Mouse (Mus musculus) gastrocnemius, adult 2 months (tissue): Measurements from ENCODE around the gene Gtpbp10. TPM values are rescaled to one million over a fixed set of nuclear protein-coding genes. Genes with fewer than 3 reads are reported as not detected.

Experiments used
- DNase-seq: peaks from one replicate; pipeline ENCODE4 v3.0.0; 2022
- H3K27ac ChIP-seq: fragments of 200-600 bp; 2 replicates; pipeline ENCODE4 v1.8.1; 2022; ENCODE audit warnings: mild to moderate bottlenecking
- H3K4me3 ChIP-seq: fragments of 200-600 bp; 2 replicates; pipeline ENCODE4 v1.8.1; 2022; ENCODE audit warnings: mild to moderate bottlenecking, moderate library complexity
- CTCF ChIP-seq: fragments of 200-600 bp; IDR thresholded peaks from 2 replicates; pipeline ENCODE4 v1.8.1; 2022; ENCODE audit warnings: antibody characterized with exemption, mild to moderate bottlenecking, moderate library complexity
- intact Hi-C: fragments of 180-260 bp; cut with DNase I; formaldehyde crosslinking; loops from one replicate; pipeline ENCODE4 v1.15.1; 2025
- total RNA-seq, 2 experiments: library from RNA; stranded (reverse); gene quantifications; 2 replicates each; pipeline ENCODE4 v1.2.3; 2021

The Gtpbp10 gene
- total RNA-seq, 2 experiments from 2014 or later = 7.0 to 8.5 TPM

DNA sequence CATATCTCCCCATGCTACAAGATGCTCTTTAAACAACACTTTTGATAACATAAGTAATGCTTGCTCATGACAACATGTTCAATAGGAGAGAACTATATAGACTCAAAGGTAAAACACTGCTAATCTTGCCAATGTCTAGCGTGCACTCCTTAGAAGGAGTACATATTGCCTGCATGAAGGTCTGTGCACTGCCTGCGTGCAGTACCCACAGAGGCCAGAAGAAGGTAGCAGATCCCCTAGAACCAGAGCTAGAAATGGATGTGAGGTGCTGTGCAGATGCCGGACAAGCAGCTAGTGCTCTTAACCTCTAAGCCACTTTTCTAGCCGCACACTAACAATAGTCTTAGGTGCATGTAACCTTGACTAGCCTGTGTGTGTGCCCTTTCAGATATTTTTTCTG, 67.2 kb downstream of the Gtpbp10 start:
- no peak for TF ChIP-seq CTCF
- intact Hi-C loops = no loop called here
- no peak overlapping the region for H3K4me3 ChIP-seq
- DNase-seq = no peak
- no peak overlapping the region for H3K27ac ChIP-seq

Other genes with a start within 250 kb of the Gtpbp10 start
- gene Cdk14, start 139.2 kb downstream of the Gtpbp10 start, total RNA-seq = 1 to 10 TPM; 2.6 to 5.3 TPM
- gene 1700015F17Rik, start 80.4 kb downstream of the Gtpbp10 start, total RNA-seq = not detected
- 10 to 100 TPM in 1 of 2 experiments, 1 to 10 TPM in 1; 9.8 to 19.1 TPM for gene Cldn12, start 44.6 kb downstream of the Gtpbp10 start, total RNA-seq
- gene Gm8773, start 14.3 kb upstream of the Gtpbp10 start, total RNA-seq = not detected
- under 1 TPM; 0.05 to 0.20 TPM for gene Cfap69, start 104.7 kb upstream of the Gtpbp10 start, total RNA-seq
- gene Steap2, start 135.0 kb upstream of the Gtpbp10 start, total RNA-seq = under 1 TPM; 0.36 to 0.61 TPM
- not detected for gene Steap1, start 189.8 kb upstream of the Gtpbp10 start, total RNA-seq